Mouse (Mus musculus) midbrain, embryonic 14.5 days (tissue): Measurements from ENCODE around the gene Slc45a3. TPM values are rescaled to one million over a fixed set of nuclear protein-coding genes. Genes with fewer than 3 reads are reported as not detected.

ENCODE experiments used
- ATAC-seq: fragments of 200-750 bp; cut with Nextera tagmentation; 2 replicates; pipeline ENCODE4 v1.8.0; 2017; ENCODE audit warnings: moderate number of reproducible peaks, moderate library complexity; ENCODE audit not compliant: low FRiP score, low TSS enrichment
- DNase-seq: peaks from one replicate; pipeline ENCODE4 v3.0.0-alpha.2; 2015
- H3K27ac ChIP-seq: fragments of 300-500 bp; sonication (generic); replicated peaks from 2 replicates; pipeline ENCODE4 v1.5.1; 2014; ENCODE audit warnings: mild to moderate bottlenecking, low read depth, low read length, moderate library complexity
- H3K27me3 ChIP-seq: fragments of 300-500 bp; sonication (generic); 2 replicates; pipeline ENCODE4 v1.6.1; 2014; ENCODE audit warnings: low read length, control low read depth, mixed read lengths; ENCODE audit not compliant: control insufficient read depth, insufficient read depth
- H3K36me3 ChIP-seq: fragments of 300-500 bp; sonication (generic); 2 replicates; pipeline ENCODE4 v1.6.1; 2014; ENCODE audit warnings: low read length, control low read depth; ENCODE audit not compliant: control insufficient read depth, insufficient read depth
- H3K4me1 ChIP-seq: fragments of 300-500 bp; sonication (generic); 2 replicates; pipeline ENCODE4 v1.6.1; 2014; ENCODE audit warnings: mild to moderate bottlenecking, antibody characterized with exemption, low read length, control low read depth; ENCODE audit not compliant: control insufficient read depth, insufficient read depth
- H3K4me2 ChIP-seq: fragments of 300-500 bp; sonication (generic); 2 replicates; pipeline ENCODE4 v1.6.1; 2014; ENCODE audit warnings: mild to moderate bottlenecking, low read length, moderate library complexity
- H3K4me3 ChIP-seq: fragments of 300-500 bp; sonication (generic); replicated peaks from 2 replicates; pipeline ENCODE4 v1.5.1; 2014; ENCODE audit warnings: low read depth, low read length
- H3K9ac ChIP-seq: fragments of 300-500 bp; sonication (generic); replicated peaks from 2 replicates; pipeline ENCODE4 v1.6.1; 2014; ENCODE audit warnings: mild to moderate bottlenecking, low read length, moderate library complexity
- H3K9me3 ChIP-seq: fragments of 300-500 bp; sonication (generic); 2 replicates; pipeline ENCODE4 v1.6.1; 2016; ENCODE audit warnings: low read length, control low read depth, mixed read lengths; ENCODE audit not compliant: control insufficient read depth
- WGBS: fragments of 180-500 bp; shearing (Covaris S2); extraction: QIAGEN DNeasy Blood & Tissue Kit; methylation state at CpG from one replicate; pipeline ENCODE4 v1.1.7; 2014; 5-methylcytosine and 5-hydroxymethylcytosine counted together
- polyA plus RNA-seq: library from polyadenylated mRNA; unstranded; fragments of >200 nt; fragmentation: Nextera tagmentation; extraction: Ambion mirVana; gene quantifications from 2 replicates; pipeline ENCODE4 v1.2.1, GENCODE M21; 2014

Gene Slc45a3
- polyA plus RNA-seq, 1 experiment from 2014 or later: 6.4 TPM

- Histone ChIP-seq H3K4me1 (no peaks in the 10 kb centered on the region), H3K4me2 (no peak overlapping the region), H3K9me3 (no peaks in the 10 kb centered on the region), H3K9ac (no peak overlapping the region), H3K27ac (no peak overlapping the region), H3K36me3 (peaks cover 82% of the 10 kb centered on the region), H3K4me3 (no peak overlapping the region), H3K27me3 (no peaks in the 10 kb centered on the region)
- ATAC-seq (no peak), DNase-seq (no peak)
- 97% methylated on average over 7 of the region's 7 CpGs for WGBS
Measured at GRCm38 (mm10) chr1:132019876-132020275, 57.1 kb downstream of the Slc45a3 start.

DNA sequence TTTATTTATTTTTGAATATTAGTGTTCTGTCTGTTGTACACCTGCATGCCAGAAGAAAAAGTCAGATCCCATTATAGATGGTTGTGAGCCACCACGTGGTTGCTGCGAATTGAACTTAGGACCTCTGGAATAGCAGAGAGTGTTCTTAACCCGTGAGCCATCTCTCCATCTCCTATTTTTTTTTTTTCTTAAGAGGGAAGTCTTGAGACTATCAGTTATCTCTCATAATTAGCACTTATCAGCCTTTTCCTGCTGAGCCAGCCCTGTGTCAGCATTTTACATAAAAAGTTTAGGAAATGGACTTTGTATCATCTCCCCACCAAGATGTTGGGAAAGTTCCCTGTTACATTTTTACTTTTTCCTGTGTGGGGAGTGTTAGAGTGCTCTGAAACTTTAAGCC is 59.3 kb downstream of the Slc45a3 start:
- Histone ChIP-seq H3K4me3 (no peak overlapping the region), H3K4me1 (no peaks in the 10 kb centered on the region), H3K27me3 (no peaks in the 10 kb centered on the region), H3K9me3 (no peaks in the 10 kb centered on the region), H3K36me3 (peaks cover 88% of the 10 kb centered on the region), H3K27ac (no peak overlapping the region), H3K9ac (no peak overlapping the region), H3K4me2 (no peak overlapping the region)
- ATAC-seq: no peak
- DNase-seq: no peak
- WGBS: 92% methylated on average over 3 of the region's 3 CpGs

GRCm38 (mm10) chr1:132026925-132027646 is 64.3 kb downstream of the Slc45a3 start:
- no peak overlapping the region for H3K27ac ChIP-seq
- no peaks in the 10 kb centered on the region for H3K27me3 ChIP-seq
- ATAC-seq: no peak
- H3K9ac ChIP-seq: no peak overlapping the region
- no peaks in the 10 kb centered on the region for H3K4me1 ChIP-seq
- no peaks in the 10 kb centered on the region for H3K9me3 ChIP-seq
- H3K4me3 ChIP-seq: no peak overlapping the region
- no peak overlapping the region for H3K4me2 ChIP-seq
- H3K36me3 ChIP-seq: peaks cover 74% of the 10 kb centered on the region
- WGBS: 96% methylated on average over 11 of the region's 11 CpGs
- no peak for DNase-seq

DNA sequence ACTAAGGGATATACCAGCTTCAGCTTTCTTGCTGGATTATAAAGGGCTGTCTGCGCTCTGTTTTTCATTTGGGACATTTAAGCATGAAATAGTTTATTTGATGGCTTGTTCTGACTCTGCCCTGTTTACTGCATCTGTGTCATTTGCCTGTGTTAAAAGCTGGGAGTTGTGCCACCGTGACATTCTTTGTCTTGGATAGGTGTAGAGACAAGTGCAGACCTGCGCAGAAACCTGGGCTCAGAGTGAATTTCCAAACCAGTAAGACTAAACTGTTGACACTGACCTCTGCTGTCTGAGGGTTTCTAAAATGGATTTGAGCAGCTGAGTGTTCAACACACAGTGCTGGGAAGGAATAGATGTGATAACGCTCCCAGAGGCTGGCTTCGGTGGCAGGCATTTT is 65.2 kb downstream of the Slc45a3 start:
- Histone ChIP-seq H3K27ac (no peak overlapping the region), H3K4me2 (no peak overlapping the region), H3K9me3 (no peaks in the 10 kb centered on the region), H3K36me3 (peaks cover 75% of the 10 kb centered on the region), H3K9ac (no peak overlapping the region), H3K27me3 (no peaks in the 10 kb centered on the region), H3K4me3 (no peak overlapping the region), H3K4me1 (no peaks in the 10 kb centered on the region)
- 96% methylated on average over 5 of the region's 5 CpGs for WGBS
- ATAC-seq (no peak), DNase-seq (no peak)

GRCm38 (mm10) chr1:132028413-132028812 is 65.6 kb downstream of the Slc45a3 start:
- Histone ChIP-seq H3K36me3 (peaks cover 70% of the 10 kb centered on the region), H3K9me3 (no peaks in the 10 kb centered on the region), H3K27me3 (no peaks in the 10 kb centered on the region), H3K4me3 (no peak overlapping the region), H3K4me1 (no peaks in the 10 kb centered on the region), H3K27ac (no peak overlapping the region), H3K9ac (no peak overlapping the region), H3K4me2 (no peak overlapping the region)
- ATAC-seq (no peak), DNase-seq (no peak)
- 91% methylated on average over 9 of the region's 9 CpGs for WGBS

GRCm38 (mm10) chr1:132030574-132030973 is 67.8 kb downstream of the Slc45a3 start:
- Histone ChIP-seq H3K36me3 (peaks cover 56% of the 10 kb centered on the region), H3K27me3 (no peaks in the 10 kb centered on the region), H3K27ac (no peak overlapping the region), H3K9ac (no peak overlapping the region), H3K4me2 (no peak overlapping the region), H3K4me3 (no peak overlapping the region), H3K9me3 (no peaks in the 10 kb centered on the region), H3K4me1 (no peaks in the 10 kb centered on the region)
- no peak for ATAC-seq
- DNase-seq: no peak
- WGBS: 61% methylated on average over 2 of the region's 2 CpGs

DNA sequence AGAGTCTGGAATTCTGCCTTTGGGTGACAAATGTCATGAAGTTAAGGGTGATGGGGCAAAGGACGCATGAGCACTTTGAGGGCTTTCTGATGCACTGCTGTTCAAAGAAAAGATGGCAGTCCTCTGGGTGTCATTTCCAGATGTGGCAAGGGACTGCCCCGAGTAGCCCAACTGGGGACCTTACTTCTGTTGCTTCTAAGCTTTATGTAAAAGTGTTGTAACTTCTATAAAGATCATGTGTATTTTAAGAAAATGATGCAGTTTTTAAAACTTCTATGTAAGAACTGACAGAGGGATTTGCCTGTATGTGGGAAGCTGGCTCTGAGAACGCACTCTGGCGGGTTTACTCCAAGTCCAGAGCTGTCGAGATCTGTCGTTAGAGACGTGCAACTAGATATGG is 69.4 kb downstream of the Slc45a3 start:
- ATAC-seq: no peak
- Histone ChIP-seq H3K27ac (no peak overlapping the region), H3K36me3 (peaks cover 42% of the 10 kb centered on the region), H3K4me3 (no peak overlapping the region), H3K9ac (no peak overlapping the region), H3K4me2 (no peak overlapping the region), H3K4me1 (no peaks in the 10 kb centered on the region), H3K27me3 (no peaks in the 10 kb centered on the region), H3K9me3 (no peaks in the 10 kb centered on the region)
- DNase-seq: no peak
- 94% methylated on average over 7 of the region's 7 CpGs for WGBS

Other genes starting within 250 kb of the Slc45a3 start
- gene Slc26a9, start 218.9 kb upstream of the Slc45a3 start, polyA plus RNA-seq: 0.04 and 0.13 TPM in 2 replicates
- 0.09 and 0.20 TPM in 2 replicates for gene Pm20d1, start 165.6 kb upstream of the Slc45a3 start, polyA plus RNA-seq
- 7.5 and 12.9 TPM in 2 replicates for gene Slc41a1, start 135.5 kb upstream of the Slc45a3 start, polyA plus RNA-seq
- gene Rab29, start 95.7 kb upstream of the Slc45a3 start, polyA plus RNA-seq: 3.7 and 8.8 TPM in 2 replicates
- gene Nucks1, start 52.4 kb upstream of the Slc45a3 start, polyA plus RNA-seq: 39.6 and 59.8 TPM in 2 replicates
- 14.4 and 17.1 TPM in 2 replicates for gene Elk4, start 44.6 kb downstream of the Slc45a3 start, polyA plus RNA-seq
- 7.5 and 10.2 TPM in 2 replicates for gene Mfsd4a, start 105.1 kb downstream of the Slc45a3 start, polyA plus RNA-seq
- gene Cdk18, start 176.7 kb downstream of the Slc45a3 start, polyA plus RNA-seq: 0.63 and 1.1 TPM in 2 replicates
- 21.2 and 23.2 TPM in 2 replicates for gene Lemd1, start 228.5 kb downstream of the Slc45a3 start, polyA plus RNA-seq
- 4.4 and 4.5 TPM in 2 replicates for gene AC124108.1, start 228.5 kb downstream of the Slc45a3 start, polyA plus RNA-seq